Mouse (Mus musculus): ENCODE measurements at regions not wholly inside any gene's neighbourhood (a gene's known extent, or its start where the extent isn't known, plus 50 kb on each side); places are given as distances from the start of the nearest gene placed in this dataset.
A peak's percentile ranks its signal among the peaks of the same experiment; 100 is the strongest.

- no peak overlapping the region for H3K4me3 ChIP-seq (replicated peaks; ENCODE audit: low read depth, low read length)
- WGBS: 41% methylated on average over 4 of the region's 4 CpGs
- no peaks in the 10 kb centered on the region for H3K27me3 ChIP-seq (ENCODE audit: insufficient read depth, low read length)
- no peak overlapping the region for H3K27ac ChIP-seq
- H3K36me3 ChIP-seq (ENCODE audit: insufficient read depth, low read length): no peaks in the 10 kb centered on the region
- TF ChIP-seq CTCF (IDR thresholded peaks at IDR 0.05; ENCODE audit: low read depth): peak; percentile 80
- no peaks in the 10 kb centered on the region for H3K9me3 ChIP-seq (replicated peaks; ENCODE audit: low read length)
- no peak overlapping the region for H3K9ac ChIP-seq (ENCODE audit: low read depth, low read length)
- DNase-seq (ENCODE audit: low spot score) (peak; percentile 82), ATAC-seq (replicated peaks; ENCODE audit: low FRiP score, low read depth) (no peak; the same call in 1 of the 2 replicates)
- no peaks in the 10 kb centered on the region for H3K4me1 ChIP-seq (replicated peaks; ENCODE audit: insufficient read depth, low read length)
- H3K4me2 ChIP-seq (ENCODE audit: low read length): no peak overlapping the region
These were observed 505.6 kb downstream of the Tns1 start for GRCm38 (mm10) chr1:73618551-73619170.

- Histone ChIP-seq H3K36me3 (ENCODE audit: insufficient read depth, low read length) (no peaks in the 10 kb centered on the region), H3K27ac (no peak overlapping the region), H3K4me3 (replicated peaks; ENCODE audit: low read depth, low read length) (no peak overlapping the region), H3K4me1 (replicated peaks; ENCODE audit: insufficient read depth, low read length) (0 out of 2 replicates have a peak, but pooled peaks cover 3% of the 10 kb centered on the region), H3K4me2 (ENCODE audit: low read length) (no peak overlapping the region), H3K27me3 (ENCODE audit: insufficient read depth, low read length) (no peaks in the 10 kb centered on the region), H3K9me3 (replicated peaks; ENCODE audit: low read length) (no peaks in the 10 kb centered on the region), H3K9ac (ENCODE audit: low read depth, low read length) (no peak overlapping the region)
- ATAC-seq (replicated peaks; ENCODE audit: low FRiP score, low read depth) (no peak), DNase-seq (ENCODE audit: low spot score) (no peak)
- TF ChIP-seq CTCF (IDR thresholded peaks at IDR 0.05; ENCODE audit: low read depth): no peak
- WGBS: 65% methylated on average over 9 of the region's 9 CpGs
These were observed 530.4 kb downstream of the Tns1 start for GRCm38 (mm10) chr1:73593653-73594385.

GRCm38 (mm10) chr1:73591342-73592099 lies 532.7 kb downstream of the Tns1 start:
- no peak overlapping the region for H3K4me3 ChIP-seq (replicated peaks; ENCODE audit: low read depth, low read length)
- no peaks in the 10 kb centered on the region for H3K36me3 ChIP-seq (ENCODE audit: insufficient read depth, low read length)
- WGBS: 29% methylated on average over 9 of the region's 9 CpGs
- H3K4me1 ChIP-seq (replicated peaks; ENCODE audit: insufficient read depth, low read length): 0 out of 2 replicates have a peak, but pooled peaks cover 3% of the 10 kb centered on the region
- ATAC-seq (replicated peaks; ENCODE audit: low FRiP score, low read depth) (peak; percentile 73; the same call in 1 of the 2 replicates), DNase-seq (ENCODE audit: low spot score) (peak; percentile 86)
- H3K4me2 ChIP-seq (ENCODE audit: low read length): no peak overlapping the region
- no peaks in the 10 kb centered on the region for H3K9me3 ChIP-seq (replicated peaks; ENCODE audit: low read length)
- TF ChIP-seq CTCF (IDR thresholded peaks at IDR 0.05; ENCODE audit: low read depth): no peak
- H3K27ac ChIP-seq: peak overlapping the region; percentile 54
- H3K27me3 ChIP-seq (ENCODE audit: insufficient read depth, low read length): no peaks in the 10 kb centered on the region
- H3K9ac ChIP-seq (ENCODE audit: low read depth, low read length): no peak overlapping the region

GRCm38 (mm10) chr1:73579680-73580079 lies 544.6 kb downstream of the Tns1 start:
- Histone ChIP-seq H3K9me3 (replicated peaks; ENCODE audit: low read length) (no peaks in the 10 kb centered on the region), H3K9ac (ENCODE audit: low read depth, low read length) (no peak overlapping the region), H3K4me2 (ENCODE audit: low read length) (no peak overlapping the region), H3K27me3 (ENCODE audit: insufficient read depth, low read length) (no peaks in the 10 kb centered on the region), H3K27ac (no peak overlapping the region), H3K4me3 (replicated peaks; ENCODE audit: low read depth, low read length) (no peak overlapping the region), H3K36me3 (ENCODE audit: insufficient read depth, low read length) (no peaks in the 10 kb centered on the region), H3K4me1 (replicated peaks; ENCODE audit: insufficient read depth, low read length) (no peaks in the 10 kb centered on the region)
- TF ChIP-seq CTCF (IDR thresholded peaks at IDR 0.05; ENCODE audit: low read depth): no peak
- 59% methylated on average over 3 of the region's 3 CpGs for WGBS
- ATAC-seq (replicated peaks; ENCODE audit: low FRiP score, low read depth): no peak
- DNase-seq (ENCODE audit: low spot score): no peak

- no peak for ATAC-seq (replicated peaks; ENCODE audit: low FRiP score, low read depth)
- H3K36me3 ChIP-seq (ENCODE audit: insufficient read depth, low read length): no peaks in the 10 kb centered on the region
- H3K9ac ChIP-seq (ENCODE audit: low read depth, low read length): no peak overlapping the region
- TF ChIP-seq CTCF (IDR thresholded peaks at IDR 0.05; ENCODE audit: low read depth): no peak
- no peak for DNase-seq (ENCODE audit: low spot score)
- no peaks in the 10 kb centered on the region for H3K4me1 ChIP-seq (replicated peaks; ENCODE audit: insufficient read depth, low read length)
- H3K27me3 ChIP-seq (ENCODE audit: insufficient read depth, low read length): no peaks in the 10 kb centered on the region
- no peak overlapping the region for H3K4me2 ChIP-seq (ENCODE audit: low read length)
- no peak overlapping the region for H3K4me3 ChIP-seq (replicated peaks; ENCODE audit: low read depth, low read length)
- 87% methylated on average over 1 of the region's 1 CpGs for WGBS
- H3K9me3 ChIP-seq (replicated peaks; ENCODE audit: low read length): no peaks in the 10 kb centered on the region
- no peak overlapping the region for H3K27ac ChIP-seq
These were observed 547.2 kb downstream of the Tns1 start for GRCm38 (mm10) chr1:73577019-73577418.

GRCm38 (mm10) chr1:73575694-73576093 lies 548.6 kb downstream of the Tns1 start:
- Histone ChIP-seq H3K9ac (ENCODE audit: low read depth, low read length) (no peak overlapping the region), H3K9me3 (replicated peaks; ENCODE audit: low read length) (no peaks in the 10 kb centered on the region), H3K4me1 (replicated peaks; ENCODE audit: insufficient read depth, low read length) (no peaks in the 10 kb centered on the region), H3K36me3 (ENCODE audit: insufficient read depth, low read length) (no peaks in the 10 kb centered on the region), H3K4me3 (replicated peaks; ENCODE audit: low read depth, low read length) (no peak overlapping the region), H3K27ac (no peak overlapping the region), H3K4me2 (ENCODE audit: low read length) (no peak overlapping the region), H3K27me3 (ENCODE audit: insufficient read depth, low read length) (no peaks in the 10 kb centered on the region)
- ATAC-seq (replicated peaks; ENCODE audit: low FRiP score, low read depth): no peak; the same call in 1 of the 2 replicates
- 37% methylated on average over 1 of the region's 1 CpGs for WGBS
- peak; percentile 52 for DNase-seq (ENCODE audit: low spot score)
- TF ChIP-seq CTCF (IDR thresholded peaks at IDR 0.05; ENCODE audit: low read depth): no peak
